In the genomic region with DNA sequence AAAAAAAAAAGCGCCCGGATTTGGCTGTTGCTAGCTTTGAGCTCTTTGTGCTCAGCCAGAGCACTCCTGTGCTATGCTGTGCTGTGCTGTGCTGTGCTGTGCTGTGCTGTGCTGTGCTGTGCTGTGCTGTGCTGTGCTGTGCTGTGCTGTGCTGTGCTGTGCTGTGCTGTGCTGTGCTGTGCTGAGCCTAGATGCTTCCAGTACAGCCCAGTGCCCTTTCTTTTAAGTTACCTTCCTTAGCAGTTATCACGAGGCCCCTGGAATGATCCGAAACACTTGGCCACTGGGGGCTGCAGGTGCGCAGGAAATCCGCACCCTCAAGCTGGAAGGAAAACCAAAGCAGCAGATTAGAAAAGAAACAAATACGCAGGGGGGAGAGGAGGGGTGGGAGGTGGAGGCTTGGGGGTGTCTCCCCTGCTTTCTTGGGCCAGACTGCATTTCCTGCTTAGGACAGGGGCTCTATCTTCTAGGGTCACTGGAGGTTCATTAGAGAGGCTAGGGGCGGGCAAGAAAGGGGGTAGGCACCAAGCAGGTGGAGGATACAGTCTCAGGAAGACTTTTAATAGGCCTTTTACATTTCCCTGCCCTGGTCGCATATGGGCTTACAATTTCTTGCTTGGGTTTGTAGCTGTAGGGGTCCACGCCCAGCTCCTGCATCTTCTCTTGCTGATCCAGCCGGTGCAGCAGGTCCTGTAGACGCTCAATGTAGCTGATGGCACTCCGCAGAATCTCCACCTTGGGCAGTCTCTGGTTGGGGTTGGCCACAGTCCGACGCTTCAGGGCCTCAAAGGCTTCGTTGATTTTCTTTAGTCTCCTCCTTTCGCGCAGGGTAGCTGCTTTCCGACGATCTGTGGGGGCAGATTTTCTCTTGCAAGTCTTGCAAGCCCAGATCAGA, we compare ENCODE assay signal across 11 mouse cellular contexts. TPM values are rescaled to one million over a fixed set of nuclear protein-coding genes. Genes with fewer than 3 reads are reported as not detected.
DNase-seq lines count a peak whose midpoint lies in the region; ATAC-seq lines count a peak whose summit lies in the region.
"Had no signal": no experiment of that assay in that cellular context is flagged by ENCODE, and none has a peak within 500 bp of the region (broad histone marks: within the 10 kb centered on the region; RNA-seq: fewer than 3 reads in every experiment).

No protein-coding gene starts in this region.

- intact Hi-C loops in left cerebral cortex, postnatal 4 days (cut with DNase I) = no loop called here

- no peak overlapping the region; the same call in 1 of the 2 replicates for H3K9ac ChIP-seq in kidney, embryonic 16.5 days (replicated peaks; ENCODE audit: low read length)
- H3K9ac ChIP-seq in embryonic facial prominence, embryonic 13.5 days = no peak overlapping the region
- no peak overlapping the region for H3K9ac ChIP-seq in intestine, embryonic 14.5 days (ENCODE audit: low read length)
- H3K9ac ChIP-seq in neural tube, embryonic 13.5 days = 0 out of 2 replicates have a peak overlapping the region, but pooled peaks have one; percentile 27

- peaks cover 8% of the 10 kb centered on the region; the same call in 1 of the 2 replicates for H3K4me1 ChIP-seq in kidney, embryonic 16.5 days (ENCODE audit: insufficient read depth, low read length)
- H3K4me1 ChIP-seq in embryonic facial prominence, embryonic 13.5 days = peaks cover 8% of the 10 kb centered on the region; the same call in 1 of the 2 replicates
- H3K4me1 ChIP-seq in intestine, embryonic 14.5 days (replicated peaks; ENCODE audit: control insufficient read depth, insufficient read depth, low read length) = no peaks in the 10 kb centered on the region
- peaks cover 7% of the 10 kb centered on the region; the same call in 1 of the 2 replicates for H3K4me1 ChIP-seq in neural tube, embryonic 13.5 days (replicated peaks)

- ATAC-seq in kidney, embryonic 16.5 days (ENCODE audit: low FRiP score, low TSS enrichment) = peak; percentile 70
- no peak for ATAC-seq in embryonic facial prominence, embryonic 13.5 days (ENCODE audit: insufficient number of reproducible peaks, insufficient read depth, low FRiP score, low TSS enrichment, low read depth)
- ATAC-seq in intestine, embryonic 14.5 days (replicated peaks; ENCODE audit: low FRiP score, low TSS enrichment, low read depth) = peak; percentile 55; the same call in 1 of the 2 replicates
- ATAC-seq in neural tube, embryonic 13.5 days (ENCODE audit: low read depth) = peak; percentile 36; the same call in 1 of the 2 replicates

- peak overlapping the region; percentile 20 for H3K4me3 ChIP-seq in kidney, embryonic 16.5 days (ENCODE audit: low read length)
- peak overlapping the region; percentile 19 for H3K4me3 ChIP-seq in embryonic facial prominence, embryonic 13.5 days
- H3K4me3 ChIP-seq in intestine, embryonic 14.5 days (ENCODE audit: low read depth, low read length) = peak overlapping the region; percentile 7; the same call in 1 of the 2 replicates
- H3K4me3 ChIP-seq in neural tube, embryonic 13.5 days = peak overlapping the region; percentile 20; the same call in 1 of the 2 replicates

- peak overlapping the region; percentile 49 for H3K4me2 ChIP-seq in kidney, embryonic 16.5 days (replicated peaks; ENCODE audit: low read depth, low read length)
- peak overlapping the region; percentile 54 for H3K4me2 ChIP-seq in embryonic facial prominence, embryonic 13.5 days
- H3K4me2 ChIP-seq in intestine, embryonic 14.5 days (ENCODE audit: low read length) = peak overlapping the region; percentile 47
- peak overlapping the region; percentile 46 for H3K4me2 ChIP-seq in neural tube, embryonic 13.5 days

- no peaks in the 10 kb centered on the region for H3K36me3 ChIP-seq in kidney, embryonic 16.5 days (ENCODE audit: insufficient read depth, low read length)
- no peaks in the 10 kb centered on the region for H3K36me3 ChIP-seq in embryonic facial prominence, embryonic 13.5 days
- H3K36me3 ChIP-seq in intestine, embryonic 14.5 days (ENCODE audit: control insufficient read depth, insufficient read depth, low read length) = no peaks in the 10 kb centered on the region
- no peaks in the 10 kb centered on the region for H3K36me3 ChIP-seq in neural tube, embryonic 13.5 days

- peaks cover 23% of the 10 kb centered on the region for H3K27me3 ChIP-seq in kidney, embryonic 16.5 days (ENCODE audit: insufficient read depth, low read length)
- H3K27me3 ChIP-seq in embryonic facial prominence, embryonic 13.5 days = peaks cover 28% of the 10 kb centered on the region
- H3K27me3 ChIP-seq in intestine, embryonic 14.5 days (replicated peaks; ENCODE audit: control insufficient read depth, insufficient read depth, low read length) = no peaks in the 10 kb centered on the region
- H3K27me3 ChIP-seq in neural tube, embryonic 13.5 days = no peaks in the 10 kb centered on the region

- no peak overlapping the region for H3K27ac ChIP-seq in kidney, embryonic 16.5 days (ENCODE audit: low read length)
- H3K27ac ChIP-seq in embryonic facial prominence, embryonic 13.5 days = no peak overlapping the region
- no peak overlapping the region for H3K27ac ChIP-seq in intestine, embryonic 14.5 days (ENCODE audit: low read depth)
- H3K27ac ChIP-seq in neural tube, embryonic 13.5 days (replicated peaks) = no peak overlapping the region

- no peaks in the 10 kb centered on the region for H3K9me3 ChIP-seq in kidney, embryonic 16.5 days (ENCODE audit: low read length)
- H3K9me3 ChIP-seq in embryonic facial prominence, embryonic 13.5 days = no peaks in the 10 kb centered on the region
- H3K9me3 ChIP-seq in intestine, embryonic 14.5 days (ENCODE audit: control insufficient read depth, low read length) = no peaks in the 10 kb centered on the region
- no peaks in the 10 kb centered on the region for H3K9me3 ChIP-seq in neural tube, embryonic 13.5 days

- WGBS in kidney, embryonic 16.5 days = 35% methylated on average over 20 of the region's 20 CpGs
- 40% methylated on average over 20 of the region's 20 CpGs for WGBS in embryonic facial prominence, embryonic 13.5 days
- WGBS in intestine, embryonic 14.5 days = 47% methylated on average over 20 of the region's 20 CpGs
- WGBS in neural tube, embryonic 13.5 days = 57% methylated on average over 19 of the region's 20 CpGs

- DNase-seq in kidney, adult 9 months = no peak
- no peak for DNase-seq in intestine, embryonic 14.5 days (ENCODE audit: low spot score)
- DNase-seq in thymus, postnatal 36 days = no peak
- DNase-seq in layer of hippocampus, postnatal 14 days (ENCODE audit: low spot score in 2 of 2) = no peak
- no peak for DNase-seq in left cerebral cortex, postnatal 4 days
- DNase-seq: lung, adult 18-20 months had no signal

RNA-seq across cellular contexts. Expression of gene Myf6, which starts 0.7 kb away (rescaled TPM):
- polyA plus RNA-seq in kidney, embryonic 16.5 days (2015; fragmentation: Nextera tagmentation; extraction: Ambion mirVana) = 0.23 and 0.37 TPM in 2 replicates
- polyA plus RNA-seq in embryonic facial prominence, embryonic 13.5 days (2015; fragmentation: Nextera tagmentation; extraction: Ambion mirVana) = 0.27 TPM in 1 of 2 replicates, not detected in the other
- not detected in 2 replicates for polyA plus RNA-seq in intestine, embryonic 14.5 days (2014; fragmentation: Nextera tagmentation; extraction: Ambion mirVana)
- polyA plus RNA-seq in neural tube, embryonic 13.5 days (2015; fragmentation: Nextera tagmentation; extraction: Ambion mirVana) = 0.15 TPM in 1 of 2 replicates, not detected in the other
- total RNA-seq in layer of hippocampus, postnatal 14 days (2021) = not detected
- not detected for total RNA-seq in left cerebral cortex, postnatal 4 days (2021)
- total RNA-seq: MEL had no signal
- polyA plus RNA-seq: gonadal fat pad, adult 2 months had no signal

RNA-seq across cellular contexts. Expression of gene Myf5, which starts 7.9 kb away (rescaled TPM):
- polyA plus RNA-seq in kidney, embryonic 16.5 days (2015; fragmentation: Nextera tagmentation; extraction: Ambion mirVana) = 0.12 and 0.19 TPM in 2 replicates
- polyA plus RNA-seq in embryonic facial prominence, embryonic 13.5 days (2015; fragmentation: Nextera tagmentation; extraction: Ambion mirVana) = 4.9 and 5.3 TPM in 2 replicates
- polyA plus RNA-seq in intestine, embryonic 14.5 days (2014; fragmentation: Nextera tagmentation; extraction: Ambion mirVana) = 0.08 TPM in 1 of 2 replicates, not detected in the other
- 0.47 and 2.8 TPM in 2 replicates for polyA plus RNA-seq in neural tube, embryonic 13.5 days (2015; fragmentation: Nextera tagmentation; extraction: Ambion mirVana)
- total RNA-seq in layer of hippocampus, postnatal 14 days (2021) = not detected
- total RNA-seq in left cerebral cortex, postnatal 4 days (2021) = not detected
- total RNA-seq: MEL had no signal
- polyA plus RNA-seq: gonadal fat pad, adult 2 months had no signal
